Mouse (Mus musculus): ENCODE measurements at regions not wholly inside any gene's neighbourhood (a gene's known extent, or its start where the extent isn't known, plus 50 kb on each side); places are given as distances from the start of the nearest gene placed in this dataset.

DNA sequence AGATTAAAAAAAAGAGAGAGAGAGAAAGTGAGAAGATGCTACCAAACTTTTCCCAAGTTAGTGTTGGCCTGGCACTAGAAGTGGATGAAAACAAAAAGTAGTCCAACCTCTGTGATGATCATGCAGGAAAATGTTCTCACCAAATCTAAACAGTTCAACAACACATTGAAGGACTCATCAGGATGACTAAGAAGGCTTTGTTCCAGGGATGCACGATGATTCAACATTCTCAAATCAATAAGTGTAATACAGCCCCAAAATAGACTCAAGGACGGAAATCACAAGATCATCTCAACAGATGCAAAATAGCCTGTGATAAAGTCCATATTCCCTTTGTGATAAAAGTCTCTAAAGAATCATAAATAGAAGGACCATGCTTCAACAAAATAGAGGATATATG lies 106.3 kb downstream of the Cysltr2 start:
- H3K27ac ChIP-seq (ENCODE audit: low read depth, low read length): no peak overlapping the region
- H3K36me3 ChIP-seq (ENCODE audit: control insufficient read depth, insufficient read depth, low read length): no peaks in the 10 kb centered on the region
- H3K4me1 ChIP-seq (replicated peaks; ENCODE audit: control insufficient read depth, insufficient read depth, low read length): no peaks in the 10 kb centered on the region
- H3K4me3 ChIP-seq (ENCODE audit: low read depth, low read length): no peak overlapping the region
- DNase-seq (ENCODE audit: low spot score) (no peak), ATAC-seq (replicated peaks; ENCODE audit: low FRiP score) (no peak)
- WGBS: 77% methylated on average over 2 of the region's 2 CpGs
- no peaks in the 10 kb centered on the region for H3K27me3 ChIP-seq (replicated peaks; ENCODE audit: control insufficient read depth, insufficient read depth, low read length)
- no peaks in the 10 kb centered on the region for H3K9me3 ChIP-seq (ENCODE audit: control insufficient read depth, low read length)
- no peak overlapping the region for H3K9ac ChIP-seq (ENCODE audit: low read depth, low read length)
- no peak overlapping the region for H3K4me2 ChIP-seq

- Histone ChIP-seq H3K4me3 (ENCODE audit: low read depth, low read length) (no peak overlapping the region), H3K27ac (ENCODE audit: low read depth, low read length) (no peak overlapping the region), H3K27me3 (replicated peaks; ENCODE audit: control insufficient read depth, insufficient read depth, low read length) (no peaks in the 10 kb centered on the region), H3K9ac (ENCODE audit: low read depth, low read length) (no peak overlapping the region), H3K4me1 (replicated peaks; ENCODE audit: control insufficient read depth, insufficient read depth, low read length) (no peaks in the 10 kb centered on the region), H3K9me3 (ENCODE audit: control insufficient read depth, low read length) (no peaks in the 10 kb centered on the region), H3K4me2 (no peak overlapping the region), H3K36me3 (ENCODE audit: control insufficient read depth, insufficient read depth, low read length) (no peaks in the 10 kb centered on the region)
- no peak for DNase-seq (ENCODE audit: low spot score)
- no peak for ATAC-seq (replicated peaks; ENCODE audit: low FRiP score)
Measured at GRCm38 (mm10) chr14:72939067-72939393, 109.9 kb downstream of the Cysltr2 start.

GRCm38 (mm10) chr14:72938382-72939066 lies 110.4 kb downstream of the Cysltr2 start:
- no peaks in the 10 kb centered on the region for H3K36me3 ChIP-seq (ENCODE audit: control insufficient read depth, insufficient read depth, low read length)
- no peak for DNase-seq (ENCODE audit: low spot score)
- no peaks in the 10 kb centered on the region for H3K27me3 ChIP-seq (replicated peaks; ENCODE audit: control insufficient read depth, insufficient read depth, low read length)
- H3K9ac ChIP-seq (ENCODE audit: low read depth, low read length): no peak overlapping the region
- no peak for ATAC-seq (replicated peaks; ENCODE audit: low FRiP score)
- H3K4me3 ChIP-seq (ENCODE audit: low read depth, low read length): no peak overlapping the region
- no peak overlapping the region for H3K27ac ChIP-seq (ENCODE audit: low read depth, low read length)
- no peaks in the 10 kb centered on the region for H3K9me3 ChIP-seq (ENCODE audit: control insufficient read depth, low read length)
- H3K4me1 ChIP-seq (replicated peaks; ENCODE audit: control insufficient read depth, insufficient read depth, low read length): no peaks in the 10 kb centered on the region
- no peak overlapping the region for H3K4me2 ChIP-seq

- Histone ChIP-seq H3K27me3 (replicated peaks; ENCODE audit: control insufficient read depth, insufficient read depth, low read length) (no peaks in the 10 kb centered on the region), H3K4me2 (no peak overlapping the region), H3K36me3 (ENCODE audit: control insufficient read depth, insufficient read depth, low read length) (no peaks in the 10 kb centered on the region), H3K9me3 (ENCODE audit: control insufficient read depth, low read length) (no peaks in the 10 kb centered on the region), H3K4me1 (replicated peaks; ENCODE audit: control insufficient read depth, insufficient read depth, low read length) (no peaks in the 10 kb centered on the region), H3K27ac (ENCODE audit: low read depth, low read length) (no peak overlapping the region), H3K9ac (ENCODE audit: low read depth, low read length) (no peak overlapping the region), H3K4me3 (ENCODE audit: low read depth, low read length) (no peak overlapping the region)
- ATAC-seq (replicated peaks; ENCODE audit: low FRiP score): no peak
- no peak for DNase-seq (ENCODE audit: low spot score)
Measured at GRCm38 (mm10) chr14:72933598-72933997, 115.3 kb downstream of the Cysltr2 start.

DNA sequence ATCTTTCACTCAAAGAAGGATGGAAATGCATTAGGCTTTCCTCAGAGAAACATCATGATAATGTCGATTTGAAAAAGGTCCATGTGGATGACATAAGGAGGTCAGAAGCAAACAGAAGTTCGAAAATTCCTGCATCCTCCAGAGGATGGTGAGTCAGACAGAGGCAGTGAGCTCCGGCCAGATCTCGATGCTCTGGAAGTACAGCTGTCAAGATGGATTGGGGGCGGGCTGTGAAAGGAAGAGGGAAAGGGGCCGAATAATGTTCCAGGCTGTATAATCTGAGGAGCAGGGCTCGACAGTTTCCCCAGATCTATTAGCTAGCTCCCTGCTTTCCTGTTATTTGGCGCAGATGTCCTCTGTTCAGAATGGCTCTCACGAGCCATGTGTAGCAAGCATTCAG lies 116.6 kb downstream of the Cysltr2 start:
- Histone ChIP-seq H3K4me1 (replicated peaks; ENCODE audit: control insufficient read depth, insufficient read depth, low read length) (no peaks in the 10 kb centered on the region), H3K36me3 (ENCODE audit: control insufficient read depth, insufficient read depth, low read length) (no peaks in the 10 kb centered on the region), H3K4me2 (no peak overlapping the region), H3K9ac (ENCODE audit: low read depth, low read length) (no peak overlapping the region), H3K4me3 (ENCODE audit: low read depth, low read length) (no peak overlapping the region), H3K27ac (ENCODE audit: low read depth, low read length) (no peak overlapping the region), H3K9me3 (ENCODE audit: control insufficient read depth, low read length) (no peaks in the 10 kb centered on the region), H3K27me3 (replicated peaks; ENCODE audit: control insufficient read depth, insufficient read depth, low read length) (no peaks in the 10 kb centered on the region)
- WGBS: 70% methylated on average over 9 of the region's 9 CpGs
- ATAC-seq (replicated peaks; ENCODE audit: low FRiP score): no peak
- DNase-seq (ENCODE audit: low spot score): no peak

GRCm38 (mm10) chr14:72901171-72901926 lies 147.6 kb downstream of the Cysltr2 start:
- DNase-seq (ENCODE audit: low spot score): no peak
- 87% methylated on average over 11 of the region's 11 CpGs for WGBS
- Histone ChIP-seq H3K4me1 (replicated peaks; ENCODE audit: control insufficient read depth, insufficient read depth, low read length) (no peaks in the 10 kb centered on the region), H3K36me3 (ENCODE audit: control insufficient read depth, insufficient read depth, low read length) (no peaks in the 10 kb centered on the region), H3K27ac (ENCODE audit: low read depth, low read length) (no peak overlapping the region), H3K4me2 (no peak overlapping the region), H3K9me3 (ENCODE audit: control insufficient read depth, low read length) (no peaks in the 10 kb centered on the region), H3K9ac (ENCODE audit: low read depth, low read length) (no peak overlapping the region), H3K4me3 (ENCODE audit: low read depth, low read length) (no peak overlapping the region), H3K27me3 (replicated peaks; ENCODE audit: control insufficient read depth, insufficient read depth, low read length) (no peaks in the 10 kb centered on the region)
- no peak for ATAC-seq (replicated peaks; ENCODE audit: low FRiP score)

DNA sequence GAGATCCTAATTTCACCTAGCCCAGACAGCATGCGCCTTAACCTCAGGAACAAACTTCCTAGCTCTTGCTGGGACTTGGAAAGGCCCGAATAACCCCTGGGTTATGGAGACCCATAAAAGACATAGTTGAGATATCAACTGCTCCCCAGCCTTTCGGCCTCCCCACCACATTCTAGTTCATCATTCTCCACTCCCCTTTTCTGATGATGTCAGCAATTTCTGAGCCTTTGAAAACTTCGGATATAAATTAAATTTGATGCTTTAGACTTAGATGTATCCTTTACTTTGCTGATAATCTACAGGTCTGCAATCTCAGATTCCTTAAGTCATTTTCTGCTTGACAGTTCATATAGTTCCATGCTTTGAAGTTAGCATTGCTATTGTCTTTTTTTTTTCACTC lies 149.3 kb downstream of the Cysltr2 start:
- 84% methylated on average over 4 of the region's 4 CpGs for WGBS
- Histone ChIP-seq H3K36me3 (ENCODE audit: control insufficient read depth, insufficient read depth, low read length) (no peaks in the 10 kb centered on the region), H3K4me1 (replicated peaks; ENCODE audit: control insufficient read depth, insufficient read depth, low read length) (no peaks in the 10 kb centered on the region), H3K27ac (ENCODE audit: low read depth, low read length) (no peak overlapping the region), H3K9ac (ENCODE audit: low read depth, low read length) (no peak overlapping the region), H3K4me3 (ENCODE audit: low read depth, low read length) (no peak overlapping the region), H3K9me3 (ENCODE audit: control insufficient read depth, low read length) (no peaks in the 10 kb centered on the region), H3K4me2 (no peak overlapping the region), H3K27me3 (replicated peaks; ENCODE audit: control insufficient read depth, insufficient read depth, low read length) (no peaks in the 10 kb centered on the region)
- no peak for ATAC-seq (replicated peaks; ENCODE audit: low FRiP score)
- no peak for DNase-seq (ENCODE audit: low spot score)

- H3K4me2 ChIP-seq: no peak overlapping the region
- H3K36me3 ChIP-seq (ENCODE audit: control insufficient read depth, insufficient read depth, low read length): no peaks in the 10 kb centered on the region
- ATAC-seq (replicated peaks; ENCODE audit: low FRiP score) (no peak), DNase-seq (ENCODE audit: low spot score) (no peak)
- no peak overlapping the region for H3K9ac ChIP-seq (ENCODE audit: low read depth, low read length)
- no peaks in the 10 kb centered on the region for H3K27me3 ChIP-seq (replicated peaks; ENCODE audit: control insufficient read depth, insufficient read depth, low read length)
- H3K27ac ChIP-seq (ENCODE audit: low read depth, low read length): no peak overlapping the region
- 84% methylated on average over 2 of the region's 2 CpGs for whole genome bisulfite sequencing
- no peaks in the 10 kb centered on the region for H3K9me3 ChIP-seq (ENCODE audit: control insufficient read depth, low read length)
- H3K4me3 ChIP-seq (ENCODE audit: low read depth, low read length): no peak overlapping the region
- no peaks in the 10 kb centered on the region for H3K4me1 ChIP-seq (replicated peaks; ENCODE audit: control insufficient read depth, insufficient read depth, low read length)
Measured at GRCm38 (mm10) chr14:72892316-72892715, 156.6 kb downstream of the Cysltr2 start.

DNA sequence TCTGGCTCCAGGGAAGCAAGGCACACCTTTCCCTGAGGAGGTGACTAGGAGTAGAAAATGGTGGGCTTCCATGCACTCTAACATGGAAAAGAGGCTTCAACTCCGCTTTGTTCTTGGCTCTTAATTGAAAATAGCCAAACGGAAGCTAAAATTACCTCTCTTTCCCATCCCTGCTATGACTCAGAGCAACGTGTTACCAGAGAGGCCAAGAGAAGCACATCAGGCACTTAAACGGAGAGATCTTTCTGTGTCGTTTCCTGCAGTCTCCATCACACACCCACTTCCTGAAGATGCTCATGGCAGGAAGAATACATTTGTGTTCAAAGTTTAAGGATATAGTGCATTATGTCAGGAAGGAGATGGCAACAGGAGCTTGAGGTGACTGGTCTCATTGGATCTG lies 159.3 kb downstream of the Cysltr2 start:
- H3K9ac ChIP-seq (ENCODE audit: low read depth, low read length): no peak overlapping the region

More for the DNA sequence above, 159.3 kb downstream of the Cysltr2 start:
- 47% methylated on average over 5 of the region's 5 CpGs for WGBS
- Histone ChIP-seq H3K4me3 (ENCODE audit: low read depth, low read length) (no peak overlapping the region), H3K9me3 (ENCODE audit: control insufficient read depth, low read length) (no peaks in the 10 kb centered on the region), H3K27me3 (replicated peaks; ENCODE audit: control insufficient read depth, insufficient read depth, low read length) (no peaks in the 10 kb centered on the region), H3K27ac (ENCODE audit: low read depth, low read length) (no peak overlapping the region), H3K4me2 (no peak overlapping the region), H3K4me1 (replicated peaks; ENCODE audit: control insufficient read depth, insufficient read depth, low read length) (peaks cover 5% of the 10 kb centered on the region; the same call in 1 of the 2 replicates), H3K36me3 (ENCODE audit: control insufficient read depth, insufficient read depth, low read length) (no peaks in the 10 kb centered on the region)
- ATAC-seq (replicated peaks; ENCODE audit: low FRiP score) (no peak), DNase-seq (ENCODE audit: low spot score) (no peak)

Measured in liver, embryonic 11.5 days (tissue).